Mouse (Mus musculus) cortical plate, adult 2 months (tissue): ENCODE measurements around the gene B3galt1.

ENCODE experiments used
- CTCF ChIP-seq: fragments of 200-500 bp; IDR thresholded peaks from 2 replicates; pipeline ENCODE4 v1.5.1; 2011; ENCODE audit warnings: mild to moderate bottlenecking, control low read depth, low read length; ENCODE audit not compliant: insufficient read depth; ENCODE audit errors: extremely low read depth
- POLR2A ChIP-seq: fragments of 200-500 bp; IDR thresholded peaks from 2 replicates; pipeline ENCODE4 v1.6.1; 2011; ENCODE audit warnings: mild to moderate bottlenecking, low read length, control low read depth; ENCODE audit not compliant: insufficient read depth; ENCODE audit errors: extremely low read depth

- TF ChIP-seq CTCF (no peak), POLR2A (no peak)
Observed at GRCm38 (mm10) chr2:67956182-67956581, 390.5 kb downstream of the B3galt1 start.
